Mouse (Mus musculus): ENCODE measurements at regions not wholly inside any gene's neighbourhood (a gene's known extent, or its start where the extent isn't known, plus 50 kb on each side); places are given as distances from the start of the nearest gene placed in this dataset. TPM values are rescaled to one million over a fixed set of nuclear protein-coding genes. Genes with fewer than 3 reads are reported as not detected.

DNA sequence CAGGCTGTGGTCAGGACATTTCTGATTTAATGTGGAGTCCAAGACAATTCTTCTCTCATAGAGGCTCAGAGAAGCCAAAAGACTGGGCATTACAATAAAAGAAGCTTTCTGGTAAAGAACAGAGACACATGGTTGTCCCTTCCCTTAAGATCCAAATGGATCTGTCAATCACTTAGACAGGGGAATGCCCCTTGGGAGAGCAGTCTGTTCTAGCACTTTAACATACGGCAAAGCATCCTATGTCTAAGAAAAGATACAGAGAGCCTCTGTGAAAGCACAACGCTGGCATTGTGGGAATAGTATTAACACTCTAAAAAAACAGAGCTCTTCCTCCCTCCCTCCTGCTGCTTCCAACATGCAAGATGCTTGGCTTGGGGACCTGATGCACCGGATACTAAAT is 646.0 kb upstream of the Tmpo start:
- Histone ChIP-seq H3K9ac (replicated peaks; ENCODE audit: low read length, poor library complexity, severe bottlenecking) (no peak overlapping the region), H3K27me3 (ENCODE audit: insufficient read depth, low read length) (no peaks in the 10 kb centered on the region), H3K4me3 (ENCODE audit: low read depth, low read length) (no peak overlapping the region), H3K9me3 (ENCODE audit: low read length) (no peaks in the 10 kb centered on the region), H3K27ac (ENCODE audit: low read depth, low read length) (no peak overlapping the region), H3K4me1 (ENCODE audit: insufficient read depth, low read length) (no peaks in the 10 kb centered on the region), H3K4me2 (ENCODE audit: low read depth, low read length, poor library complexity, severe bottlenecking) (no peak overlapping the region), H3K36me3 (ENCODE audit: insufficient read depth, low read length) (no peaks in the 10 kb centered on the region)
- WGBS = 33% methylated on average over 3 of the region's 3 CpGs
- no peak for ATAC-seq (ENCODE audit: low FRiP score)
- no peak for TF ChIP-seq CTCF (IDR thresholded peaks at IDR 0.05)
- DNase-seq (ENCODE audit: low spot score) = no peak

DNA sequence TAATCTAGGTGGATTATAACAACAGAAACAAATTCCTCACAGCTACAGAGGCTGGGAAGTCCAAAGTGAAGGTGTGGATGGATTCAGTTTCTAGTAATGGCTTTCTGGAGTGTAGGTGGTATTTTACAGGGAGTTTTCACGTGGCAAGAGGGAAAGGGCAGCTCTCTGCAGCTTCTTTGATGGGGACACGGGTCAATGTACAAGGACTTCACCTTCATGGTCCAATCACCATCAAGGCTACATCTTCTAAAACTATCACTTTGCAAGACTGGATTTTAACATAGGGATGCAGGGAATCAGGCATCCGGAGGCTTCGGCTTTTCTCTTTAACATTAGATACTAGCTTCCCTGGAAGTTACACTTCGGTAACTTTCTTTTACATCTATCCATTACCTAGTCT is 642.4 kb upstream of the Tmpo start:
- ATAC-seq (ENCODE audit: low FRiP score) = no peak
- H3K9me3 ChIP-seq (ENCODE audit: low read length) = no peaks in the 10 kb centered on the region
- no peaks in the 10 kb centered on the region for H3K36me3 ChIP-seq (ENCODE audit: insufficient read depth, low read length)
- H3K27ac ChIP-seq (ENCODE audit: low read depth, low read length) = no peak overlapping the region
- TF ChIP-seq CTCF (IDR thresholded peaks at IDR 0.05) = no peak
- 91% methylated on average over 5 of the region's 5 CpGs for WGBS
- H3K4me3 ChIP-seq (ENCODE audit: low read depth, low read length) = no peak overlapping the region
- H3K4me2 ChIP-seq (ENCODE audit: low read depth, low read length, poor library complexity, severe bottlenecking) = no peak overlapping the region
- DNase-seq (ENCODE audit: low spot score) = no peak
- H3K4me1 ChIP-seq (ENCODE audit: insufficient read depth, low read length) = no peaks in the 10 kb centered on the region
- H3K27me3 ChIP-seq (ENCODE audit: insufficient read depth, low read length) = no peaks in the 10 kb centered on the region
- no peak overlapping the region for H3K9ac ChIP-seq (replicated peaks; ENCODE audit: low read length, poor library complexity, severe bottlenecking)

DNA sequence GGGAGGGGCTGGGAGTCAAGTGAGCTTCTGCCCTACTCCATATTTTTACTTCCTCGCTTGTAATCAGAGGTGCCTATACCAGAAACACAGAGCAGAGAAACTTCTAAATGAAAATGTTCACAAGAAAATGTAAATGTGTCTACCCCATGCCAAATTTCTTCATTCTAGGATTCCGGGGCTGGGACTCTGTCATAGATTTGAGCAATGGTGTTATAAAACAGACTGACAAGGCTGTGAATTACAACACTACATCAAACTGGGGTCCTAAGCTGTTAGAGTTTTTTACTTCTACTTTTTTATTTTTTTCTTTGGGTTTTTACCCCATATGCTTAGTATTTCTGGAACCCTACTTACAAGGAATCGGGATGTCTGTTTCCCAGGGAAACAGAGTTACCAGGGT is 623.8 kb upstream of the Tmpo start:
- Histone ChIP-seq H3K4me2 (ENCODE audit: low read depth, low read length, poor library complexity, severe bottlenecking) (no peak overlapping the region), H3K27me3 (ENCODE audit: insufficient read depth, low read length) (no peaks in the 10 kb centered on the region), H3K9ac (replicated peaks; ENCODE audit: low read length, poor library complexity, severe bottlenecking) (no peak overlapping the region), H3K4me3 (ENCODE audit: low read depth, low read length) (no peak overlapping the region), H3K27ac (ENCODE audit: low read depth, low read length) (no peak overlapping the region), H3K4me1 (ENCODE audit: insufficient read depth, low read length) (no peaks in the 10 kb centered on the region), H3K9me3 (ENCODE audit: low read length) (no peaks in the 10 kb centered on the region), H3K36me3 (ENCODE audit: insufficient read depth, low read length) (no peaks in the 10 kb centered on the region)
- no peak for TF ChIP-seq CTCF (IDR thresholded peaks at IDR 0.05)
- no peak for DNase-seq (ENCODE audit: low spot score)
- ATAC-seq (ENCODE audit: low FRiP score) = no peak
- 90% methylated on average over 3 of the region's 3 CpGs for WGBS

MicroRNAs in the stretch of these regions (microRNA counts, 519-probe panel; counts per million panel counts)
- microRNA mmu-miR-135a = 7,708 counts per million, percentile 100 among the panel's probes with 10 or more counts

Small RNAs in the stretch of these regions (microRNA-seq; reads per million reads assigned to microRNA genes)
- gene Gm22582 (ENCODE audit: borderline number of aligned reads) (not detected), gene Mir1251 (ENCODE audit: borderline number of aligned reads) (746 reads per million, percentile 72 among the genes with 10 or more reads in this experiment), gene Mir135a-2 (ENCODE audit: borderline number of aligned reads) (394 reads per million, percentile 61 among the genes with 10 or more reads in this experiment)

All from midbrain, postnatal 0 days (tissue).